Mouse (Mus musculus) hindbrain, embryonic 13.5 days (tissue): ENCODE data around the gene Catsper1. TPM values are rescaled to one million over a fixed set of nuclear protein-coding genes. Genes with fewer than 3 reads are reported as not detected.
"Not testable (repeated sequence)": the region's sequence is repeated elsewhere in the genome, so short reads cannot be mapped to it uniquely, and the experiment has no call there.

ENCODE experiments used
- ATAC-seq: fragments of 200-750 bp; cut with Nextera tagmentation; 2 replicates; pipeline ENCODE4 v1.8.0; 2017; ENCODE audit warnings: moderate TSS enrichment; ENCODE audit not compliant: low FRiP score
- H3K27ac ChIP-seq: fragments of 300-500 bp; sonication (generic); 2 replicates; pipeline ENCODE4 v1.5.1; 2015; ENCODE audit warnings: inconsistent platforms, mild to moderate bottlenecking, moderate library complexity
- H3K27me3 ChIP-seq: fragments of 300-500 bp; sonication (generic); 2 replicates; pipeline ENCODE4 v1.6.1; 2015; ENCODE audit warnings: mild to moderate bottlenecking, inconsistent platforms
- H3K36me3 ChIP-seq: fragments of 300-500 bp; sonication (generic); 2 replicates; pipeline ENCODE4 v1.6.1; 2015; ENCODE audit warnings: mild to moderate bottlenecking, inconsistent platforms
- H3K4me1 ChIP-seq: fragments of 300-500 bp; sonication (generic); replicated peaks from 2 replicates; pipeline ENCODE4 v1.6.1; 2015; ENCODE audit warnings: inconsistent platforms
- H3K4me2 ChIP-seq: fragments of 300-500 bp; sonication (generic); 2 replicates; pipeline ENCODE4 v1.6.1; 2015; ENCODE audit warnings: inconsistent platforms, mild to moderate bottlenecking, moderate library complexity
- H3K4me3 ChIP-seq: fragments of 300-500 bp; sonication (generic); 2 replicates; pipeline ENCODE4 v1.5.1; 2015; ENCODE audit warnings: mild to moderate bottlenecking, inconsistent platforms
- H3K9ac ChIP-seq: fragments of 300-500 bp; sonication (generic); 2 replicates; pipeline ENCODE4 v1.6.1; 2015; ENCODE audit warnings: mild to moderate bottlenecking, inconsistent platforms
- H3K9me3 ChIP-seq: fragments of 300-500 bp; sonication (generic); 2 replicates; pipeline ENCODE4 v1.6.1; 2016; ENCODE audit warnings: inconsistent platforms
- WGBS: fragments of 180-500 bp; shearing (Covaris S2); methylation state at CpG from one replicate; pipeline ENCODE4 v1.1.7; 2015; 5-methylcytosine and 5-hydroxymethylcytosine counted together
- polyA plus RNA-seq: library from polyadenylated mRNA; unstranded; fragments of >200 nt; fragmentation: Nextera tagmentation; extraction: Ambion mirVana; gene quantifications from 2 replicates; pipeline ENCODE4 v1.2.1, GENCODE M21; 2015

Gene Catsper1
- polyA plus RNA-seq, 1 experiment from 2014 or later = not detected

DNA sequence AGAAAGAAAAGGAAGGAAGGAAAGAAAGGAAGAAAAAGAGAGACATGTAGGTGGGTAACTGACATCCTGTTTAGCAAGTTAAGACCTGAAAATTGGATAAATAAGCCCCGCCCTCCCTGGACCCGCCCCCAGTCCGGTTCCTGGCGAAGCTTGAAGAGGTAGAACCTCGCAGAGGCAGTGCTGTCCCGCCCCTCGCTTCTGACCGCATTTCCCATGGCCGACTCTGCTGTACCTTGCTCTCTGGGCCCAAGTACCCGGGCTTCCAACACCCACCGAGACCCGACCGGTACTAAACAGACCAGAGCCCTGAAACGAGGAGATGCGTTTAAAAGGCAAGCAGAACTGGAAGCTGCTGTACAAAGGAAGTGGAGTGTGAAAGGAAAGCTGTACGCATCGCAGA is 11.7 kb upstream of the Catsper1 start:
- Histone ChIP-seq H3K36me3 (no peaks in the 10 kb centered on the region), H3K4me3 (no peak overlapping the region), H3K27ac (no peak overlapping the region), H3K27me3 (no peaks in the 10 kb centered on the region), H3K4me1 (no peaks in the 10 kb centered on the region), H3K4me2 (no peak overlapping the region), H3K9ac (no peak overlapping the region), H3K9me3 (no peaks in the 10 kb centered on the region)
- no peak for ATAC-seq
- WGBS = 55% methylated on average over 17 of the region's 17 CpGs

DNA sequence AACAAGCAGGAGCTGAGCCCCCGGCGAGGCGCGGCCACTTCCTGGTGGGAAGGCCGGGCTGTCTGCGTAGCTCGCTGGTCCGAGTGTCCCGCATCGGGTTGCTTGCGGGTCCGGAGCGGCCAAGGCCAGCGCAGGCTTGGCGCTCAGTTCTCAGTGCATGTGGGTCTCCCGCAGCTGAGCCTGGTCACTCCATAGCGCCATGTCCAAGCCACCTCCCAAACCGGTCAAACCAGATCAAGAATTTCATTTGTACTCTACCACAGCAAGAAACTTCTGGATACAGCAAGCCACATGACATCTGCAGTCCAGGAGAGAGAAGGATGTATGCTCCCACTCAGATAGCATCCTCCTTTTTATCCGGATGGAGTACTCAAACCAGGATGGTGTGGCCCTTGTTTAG is 7.6 kb upstream of the Catsper1 start:
- no peaks in the 10 kb centered on the region for H3K27me3 ChIP-seq
- H3K4me2 ChIP-seq = no peak overlapping the region
- ATAC-seq = no peak
- H3K9ac ChIP-seq = no peak overlapping the region
- no peaks in the 10 kb centered on the region for H3K36me3 ChIP-seq
- no peaks in the 10 kb centered on the region for H3K9me3 ChIP-seq
- H3K27ac ChIP-seq = no peak overlapping the region
- WGBS = 74% methylated on average over 19 of the region's 19 CpGs
- H3K4me3 ChIP-seq = no peak overlapping the region
- H3K4me1 ChIP-seq = no peaks in the 10 kb centered on the region

DNA sequence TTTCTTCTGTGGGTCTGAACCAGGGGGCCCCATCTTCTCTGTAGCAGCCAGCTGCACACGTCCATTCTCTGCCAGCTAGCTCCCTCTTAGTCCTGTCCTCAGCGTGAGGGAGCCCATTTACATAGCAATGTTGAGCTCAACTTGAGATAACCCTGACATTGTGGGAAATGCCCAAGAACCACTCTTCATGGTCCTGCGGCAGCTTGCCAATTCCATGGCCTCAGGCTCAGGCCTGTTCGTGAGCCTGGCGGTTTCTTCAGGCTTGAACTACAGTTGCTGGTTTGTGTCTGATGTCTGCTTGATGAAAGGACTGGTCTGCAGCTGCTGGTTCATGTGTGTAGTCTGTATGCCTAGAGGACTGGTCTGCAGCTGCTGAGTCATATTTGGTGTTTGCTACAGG is 800 bp upstream of the Catsper1 start:
- H3K4me1 ChIP-seq = no peaks in the 10 kb centered on the region
- no peak overlapping the region for H3K4me2 ChIP-seq
- H3K36me3 ChIP-seq = no peaks in the 10 kb centered on the region
- 82% methylated on average over 5 of the region's 5 CpGs for WGBS
- H3K9me3 ChIP-seq = no peaks in the 10 kb centered on the region
- no peak for ATAC-seq
- H3K4me3 ChIP-seq = no peak overlapping the region
- no peak overlapping the region for H3K9ac ChIP-seq
- no peak overlapping the region for H3K27ac ChIP-seq
- no peaks in the 10 kb centered on the region for H3K27me3 ChIP-seq

DNA sequence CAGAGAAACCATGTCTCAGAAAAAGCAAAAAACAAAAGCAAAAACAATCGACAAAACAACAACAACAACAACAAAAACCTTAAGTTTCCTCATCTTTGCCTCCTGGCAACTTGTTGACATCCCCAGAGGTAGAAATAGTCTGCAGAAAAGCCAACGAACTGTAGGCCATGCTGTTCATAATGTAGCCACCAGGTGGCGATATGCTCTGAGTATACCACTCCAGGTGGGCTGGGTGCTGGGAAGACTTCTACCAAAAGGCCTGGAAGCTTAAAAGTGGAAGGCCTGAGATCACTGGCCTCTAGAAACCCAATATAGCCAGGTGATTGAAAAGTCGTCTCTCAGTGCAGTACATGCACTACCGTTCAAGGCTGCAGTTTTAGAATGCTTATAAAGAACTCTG is 2.4 kb downstream of the Catsper1 start:
- Histone ChIP-seq H3K36me3 (no peaks in the 10 kb centered on the region), H3K9me3 (no peaks in the 10 kb centered on the region), H3K27me3 (0 out of 2 replicates have a peak, but pooled peaks cover 3% of the 10 kb centered on the region), H3K9ac (no peak overlapping the region), H3K4me1 (no peaks in the 10 kb centered on the region), H3K4me2 (no peak overlapping the region), H3K27ac (no peak overlapping the region), H3K4me3 (no peak overlapping the region)
- WGBS = 20% methylated on average over 5 of the region's 5 CpGs
- no peak for ATAC-seq

DNA sequence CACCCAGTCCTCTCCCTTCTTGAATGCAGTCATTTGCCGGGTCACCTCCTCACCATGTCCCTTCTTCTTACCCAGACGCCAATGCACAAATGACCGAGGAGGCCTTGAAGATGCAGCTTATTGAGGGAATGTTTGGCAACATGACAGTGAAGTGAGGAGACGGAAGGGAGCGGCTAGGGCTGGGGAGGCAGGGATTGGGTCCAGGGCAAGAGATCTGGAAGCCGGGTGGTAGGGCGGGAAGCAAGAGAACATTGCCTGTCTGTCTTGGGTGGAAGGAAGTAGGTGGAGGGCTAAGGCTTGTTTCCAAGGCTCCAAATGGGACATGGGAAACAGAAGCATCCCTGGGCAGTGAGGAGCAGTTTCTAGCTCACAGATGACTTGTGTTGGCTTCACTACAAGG is 5.8 kb downstream of the Catsper1 start:
- no peak overlapping the region for H3K9ac ChIP-seq
- H3K9me3 ChIP-seq = no peaks in the 10 kb centered on the region
- no peak overlapping the region for H3K4me3 ChIP-seq
- H3K27ac ChIP-seq = no peak overlapping the region
- no peaks in the 10 kb centered on the region for H3K4me1 ChIP-seq
- 0 out of 2 replicates have a peak, but pooled peaks cover 3% of the 10 kb centered on the region for H3K27me3 ChIP-seq
- H3K4me2 ChIP-seq = no peak overlapping the region
- WGBS = 94% methylated on average over 7 of the region's 7 CpGs
- ATAC-seq = no peak
- no peaks in the 10 kb centered on the region for H3K36me3 ChIP-seq

DNA sequence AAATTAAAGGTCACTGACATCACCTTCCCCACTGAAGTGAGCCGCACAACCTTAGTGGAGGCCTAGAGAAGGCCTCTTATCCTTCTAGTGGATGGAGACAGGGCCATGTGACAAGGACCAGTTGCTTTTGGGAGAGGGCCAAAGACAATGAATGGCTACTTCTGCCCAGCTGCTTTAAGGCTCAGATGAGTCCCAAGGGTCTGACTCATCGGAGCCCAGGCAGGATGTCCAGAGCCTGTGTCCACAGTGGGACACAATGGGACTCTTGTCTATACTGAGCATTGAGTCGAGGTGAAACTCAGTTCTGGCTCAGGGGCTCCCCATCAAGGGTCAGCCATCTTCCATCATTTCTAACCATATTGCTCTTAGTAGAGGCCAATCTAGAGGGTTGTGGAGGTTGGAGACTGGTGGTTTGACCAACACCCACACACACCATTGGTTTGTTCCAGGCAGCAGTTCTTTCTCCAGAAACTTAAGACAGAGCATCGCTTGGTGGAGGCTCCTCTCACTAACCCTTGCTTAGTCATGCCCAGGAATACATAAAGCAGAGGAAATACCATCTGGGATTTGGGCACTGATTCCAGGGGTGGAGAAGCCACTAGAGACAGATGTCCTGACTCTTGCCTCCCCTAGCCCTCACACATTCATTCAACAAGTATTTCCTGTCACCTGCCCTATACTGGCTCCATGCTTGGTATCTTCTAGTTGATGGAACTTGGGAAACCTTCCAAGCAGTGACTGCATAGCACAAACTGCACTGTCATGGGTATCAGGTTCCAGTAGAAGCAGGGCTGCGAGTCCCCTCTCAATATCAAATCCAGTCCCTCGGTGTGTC is 10.0 kb downstream of the Catsper1 start:
- H3K4me3 ChIP-seq = no peak overlapping the region
- H3K27me3 ChIP-seq = peaks cover 9% of the 10 kb centered on the region; the same call in 1 of the 2 replicates
- H3K27ac ChIP-seq = no peak overlapping the region
- no peaks in the 10 kb centered on the region for H3K9me3 ChIP-seq
- H3K4me1 ChIP-seq = peaks cover 6% of the 10 kb centered on the region
- H3K4me2 ChIP-seq = no peak overlapping the region
- WGBS = 80% methylated on average over 6 of the region's 6 CpGs
- ATAC-seq = no peak
- H3K9ac ChIP-seq = no peak overlapping the region
- no peaks in the 10 kb centered on the region for H3K36me3 ChIP-seq

DNA sequence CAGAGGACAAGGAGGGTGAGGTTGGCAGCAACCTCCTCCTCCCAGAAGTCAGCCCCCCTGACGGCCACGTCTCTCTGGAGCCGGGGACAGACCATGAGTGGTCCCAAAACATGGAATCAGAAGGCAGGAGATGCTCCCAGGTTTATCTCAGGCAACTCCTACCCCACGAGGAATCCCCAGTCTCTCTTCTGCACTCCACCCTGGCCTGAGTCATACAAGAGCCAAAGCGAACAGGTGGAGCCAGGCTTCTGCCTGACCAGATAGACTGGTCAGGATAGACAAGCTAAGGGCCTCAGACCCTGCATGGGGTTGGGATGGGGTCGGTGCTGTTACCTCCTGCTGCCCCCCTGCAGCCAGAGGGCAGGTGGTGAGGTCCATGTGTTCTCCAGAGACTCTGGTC is 12.5 kb downstream of the Catsper1 start:
- Histone ChIP-seq H3K27me3 (peaks cover 6% of the 10 kb centered on the region; the same call in 1 of the 2 replicates), H3K4me2 (no peak overlapping the region), H3K4me3 (no peak overlapping the region), H3K27ac (no peak overlapping the region), H3K9me3 (no peaks in the 10 kb centered on the region), H3K4me1 (peaks cover 6% of the 10 kb centered on the region), H3K36me3 (no peaks in the 10 kb centered on the region), H3K9ac (peak overlapping the region; percentile 5; the same call in 1 of the 2 replicates)
- WGBS = 79% methylated on average over 6 of the region's 6 CpGs
- no peak for ATAC-seq

DNA sequence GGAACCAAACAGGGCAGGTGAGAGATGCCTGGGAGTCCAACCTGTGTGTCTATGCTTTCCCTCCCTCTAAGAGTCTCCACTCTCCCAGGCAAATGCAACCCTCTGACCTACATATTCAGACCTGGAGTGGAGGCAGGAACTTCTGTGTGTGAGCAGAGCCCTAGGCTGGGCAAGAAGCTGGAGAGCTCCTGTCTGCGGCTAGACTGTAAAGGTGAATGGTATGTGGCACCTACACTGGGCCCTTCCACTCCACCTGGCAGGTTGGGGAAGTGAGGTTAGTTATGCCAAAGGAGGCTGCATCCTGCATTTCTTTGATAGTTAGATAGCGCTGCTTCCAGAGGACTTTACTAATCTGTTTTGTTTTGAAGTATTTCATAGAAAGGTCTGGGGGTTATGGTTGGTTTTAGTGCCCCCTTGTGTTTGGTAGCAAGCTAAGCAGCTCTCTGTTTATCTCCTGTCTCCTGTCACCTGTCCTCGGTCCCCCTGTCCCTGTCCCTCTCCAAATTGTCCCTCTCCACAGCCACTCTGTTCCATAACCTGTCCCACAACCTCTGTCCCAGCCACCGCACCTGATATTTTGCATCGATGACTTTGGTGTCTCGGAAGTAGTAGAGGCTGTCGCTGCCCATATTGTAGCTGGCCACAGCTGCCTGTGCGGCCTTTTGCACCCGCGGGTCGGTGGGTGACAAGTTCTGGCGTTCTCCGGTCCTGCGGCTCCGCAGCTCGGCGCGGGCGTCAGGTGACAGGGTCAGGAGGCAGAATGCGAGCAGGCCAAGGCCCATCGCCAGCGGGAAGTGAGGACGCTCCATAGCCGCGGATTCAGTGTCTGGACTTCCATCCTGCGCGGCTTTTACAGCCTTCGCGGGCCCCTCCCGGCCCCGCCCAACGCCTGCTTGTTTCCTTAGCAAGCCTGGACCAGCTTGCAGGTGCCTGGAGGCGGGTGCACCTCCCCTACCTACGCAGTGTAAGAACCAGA is 13.3 kb downstream of the Catsper1 start:
- 7% methylated on average over 34 of the region's 34 CpGs for WGBS
- peaks cover 6% of the 10 kb centered on the region for H3K4me1 ChIP-seq
- H3K4me3 ChIP-seq = peak overlapping the region; percentile 42
- no peaks in the 10 kb centered on the region for H3K9me3 ChIP-seq
- no peaks in the 10 kb centered on the region for H3K36me3 ChIP-seq
- H3K27me3 ChIP-seq = peaks cover 6% of the 10 kb centered on the region; the same call in 1 of the 2 replicates
- H3K4me2 ChIP-seq = peak overlapping the region; percentile 73
- no peak overlapping the region for H3K27ac ChIP-seq
- peak overlapping the region; percentile 79 for H3K9ac ChIP-seq
- 0 out of 2 replicates have a peak, but pooled peaks have one; percentile 59 for ATAC-seq

DNA sequence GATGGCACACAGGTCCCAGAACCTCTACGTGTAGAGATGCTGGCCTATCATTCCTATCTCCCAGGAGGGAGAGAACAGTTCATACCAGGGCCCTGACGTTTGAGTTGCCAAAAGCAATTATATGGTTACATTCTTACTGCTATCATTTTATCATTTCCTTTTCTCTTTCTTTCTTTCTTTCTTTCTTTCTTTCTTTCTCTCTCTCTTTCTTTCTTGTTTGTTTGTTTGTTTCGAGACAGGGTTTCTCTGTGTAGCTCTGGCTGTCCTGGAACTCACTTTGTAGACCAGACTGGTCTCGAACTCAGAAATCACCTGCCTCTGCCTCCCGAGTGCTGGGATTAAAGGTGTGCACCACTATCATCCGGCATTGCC is 13.9 kb downstream of the Catsper1 start, which contains the start of gene Cst6:
Gene Cst6 (minus strand): TSS at position 73 of the 372 bp plus-strand sequence.
- not testable (repeated sequence) for H3K36me3 ChIP-seq, H3K9me3 ChIP-seq, ATAC-seq, H3K27ac ChIP-seq, H3K27me3 ChIP-seq, H3K4me1 ChIP-seq
- WGBS = 63% methylated on average over 6 of the region's 6 CpGs
- H3K9ac ChIP-seq = peak within 1 kb of the TSS; percentile 79
- H3K4me3 ChIP-seq = peak within 1 kb of the TSS; percentile 42
- H3K4me2 ChIP-seq = peak within 1 kb of the TSS; percentile 73

DNA sequence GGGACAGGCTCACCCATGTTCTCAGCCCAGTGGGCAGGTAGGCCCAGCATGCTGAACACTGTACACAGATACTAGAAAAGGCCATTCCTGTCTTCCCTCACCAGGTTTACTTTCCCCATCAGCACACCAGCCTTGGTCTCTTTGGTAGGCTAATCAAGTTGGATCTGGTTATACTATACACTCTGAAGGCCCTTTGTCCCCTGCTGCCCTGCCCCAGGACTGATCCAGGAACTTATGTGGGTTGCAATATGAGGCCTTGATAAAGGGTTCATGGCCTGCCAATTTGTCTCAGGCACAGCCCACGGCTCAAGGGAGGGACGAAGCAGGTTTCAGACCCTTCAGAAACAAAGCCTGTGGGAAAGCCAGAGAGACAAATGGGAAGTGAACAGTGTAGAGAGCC is 18.1 kb downstream of the Catsper1 start:
- 89% methylated on average over 2 of the region's 2 CpGs for WGBS
- Histone ChIP-seq H3K27me3 (peaks cover 6% of the 10 kb centered on the region; the same call in 1 of the 2 replicates), H3K9me3 (no peaks in the 10 kb centered on the region), H3K4me3 (no peak overlapping the region), H3K4me1 (peaks cover 6% of the 10 kb centered on the region), H3K9ac (no peak overlapping the region), H3K4me2 (no peak overlapping the region), H3K27ac (no peak overlapping the region), H3K36me3 (no peaks in the 10 kb centered on the region)
- no peak for ATAC-seq

DNA sequence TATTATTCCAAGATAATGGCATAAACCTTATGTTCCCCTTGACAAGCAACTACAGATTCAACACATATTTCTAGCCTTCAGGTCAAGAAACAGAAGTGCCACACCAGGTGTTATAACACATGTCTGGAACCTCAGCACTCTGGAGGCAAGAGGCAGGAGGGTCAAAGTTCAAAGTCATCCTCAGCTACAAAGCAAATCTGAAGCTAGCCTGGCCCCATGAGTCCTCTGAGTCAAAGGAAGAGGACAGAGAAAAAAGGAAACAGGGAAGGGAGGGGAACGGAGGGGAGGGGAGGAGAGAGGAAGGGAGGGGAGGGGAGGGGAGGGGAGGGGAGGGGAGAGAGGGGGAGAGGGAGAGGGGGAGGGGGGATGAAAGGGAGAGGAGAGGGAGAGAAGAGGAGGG is 20.5 kb downstream of the Catsper1 start:
- no peak overlapping the region for H3K4me2 ChIP-seq
- no peak overlapping the region for H3K4me3 ChIP-seq
- no CpG with 5 or more reads among the region's 1 CpGs for WGBS
- H3K36me3 ChIP-seq = no peaks in the 10 kb centered on the region
- H3K9ac ChIP-seq = no peak overlapping the region
- H3K27me3 ChIP-seq = no peaks in the 10 kb centered on the region
- H3K9me3 ChIP-seq = no peaks in the 10 kb centered on the region
- ATAC-seq = no peak
- no peaks in the 10 kb centered on the region for H3K4me1 ChIP-seq
- H3K27ac ChIP-seq = no peak overlapping the region

DNA sequence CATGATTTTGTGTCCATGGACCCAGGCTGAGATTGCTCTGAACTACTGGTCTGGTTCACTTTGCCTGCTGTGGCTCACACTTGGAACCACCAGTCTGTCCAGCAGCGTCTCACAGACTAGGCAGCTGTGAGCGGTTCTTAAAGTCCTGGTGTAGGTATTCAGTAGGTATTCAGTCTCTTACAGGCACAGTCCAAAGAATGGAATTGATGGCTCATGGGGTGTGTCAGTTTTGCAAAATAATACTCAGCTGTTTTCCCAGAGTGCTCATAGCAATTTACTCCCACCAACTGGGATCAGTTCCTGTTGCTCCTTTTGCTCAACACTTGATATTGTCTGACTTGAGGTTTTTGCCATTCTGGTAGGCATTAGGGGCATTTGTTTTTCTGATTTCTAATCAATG is 26.6 kb downstream of the Catsper1 start:
- ATAC-seq = no peak
- Histone ChIP-seq H3K4me3 (no peak overlapping the region), H3K36me3 (peaks cover 23% of the 10 kb centered on the region), H3K9ac (no peak overlapping the region), H3K4me1 (peaks cover 12% of the 10 kb centered on the region), H3K27me3 (no peaks in the 10 kb centered on the region), H3K4me2 (no peak overlapping the region), H3K9me3 (no peaks in the 10 kb centered on the region), H3K27ac (no peak overlapping the region)
- WGBS = 80% methylated on average over 2 of the region's 2 CpGs
